Mouse (Mus musculus): ENCODE measurements around the gene Prelp.

DNA sequence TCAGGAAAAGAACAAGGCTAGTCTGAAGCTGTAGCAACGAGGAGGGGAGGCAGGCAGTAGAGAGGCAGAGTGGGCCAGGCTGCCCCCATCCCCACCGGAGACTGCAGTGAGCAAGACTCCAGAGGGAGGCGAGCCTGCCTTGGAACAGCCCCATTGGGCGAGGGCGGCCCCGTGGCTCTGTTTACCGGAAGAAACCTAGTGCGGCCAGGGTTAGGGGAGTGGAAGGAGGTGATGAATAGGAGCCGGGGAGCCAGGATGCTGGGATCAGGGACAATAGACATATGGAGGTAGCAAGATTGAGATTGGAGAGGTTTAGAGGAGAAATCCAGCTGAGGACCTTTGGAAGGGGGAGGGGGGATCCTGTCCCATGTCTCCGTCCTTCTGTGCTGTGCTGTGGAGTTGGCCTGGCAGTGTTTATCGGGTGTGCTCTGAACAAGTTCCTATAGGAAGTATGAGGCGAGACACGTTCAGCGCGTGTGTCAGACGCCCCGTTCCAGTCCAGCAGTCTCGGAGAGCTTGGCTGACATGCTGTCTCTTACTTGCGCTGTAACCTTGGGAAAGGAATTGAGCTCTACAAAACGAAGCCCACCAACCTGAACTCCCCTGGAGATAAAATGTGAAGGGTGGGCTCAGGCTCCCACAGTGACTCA, 31.1 kb downstream of the Prelp start:
- TF ChIP-seq POLR2A (IDR thresholded peaks at IDR 0.05; ENCODE audit: borderline replicate concordance, extremely low read depth, insufficient read depth, insufficient read length, poor library complexity, severe bottlenecking) (no peak), CTCF (IDR thresholded peaks at IDR 0.05; ENCODE audit: borderline replicate concordance, extremely low read depth, insufficient read depth, insufficient read length) (no peak)

Measured in brain, embryonic 14.5 days (tissue).